Mouse (Mus musculus) gastrocnemius, postnatal 25 days (tissue): Measurements from ENCODE around the gene Rassf6. TPM values are rescaled to one million over a fixed set of nuclear protein-coding genes. Genes with fewer than 3 reads are reported as not detected.

Experiments used
- DNase-seq: peaks from one replicate; pipeline ENCODE4 v3.0.0; 2022
- total RNA-seq, 2 experiments: library from RNA; stranded (reverse); gene quantifications; 1 replicate in 1 of 2; 2 replicates in 1 of 2; pipeline ENCODE4 v1.2.3; 2021

The Rassf6 gene
- total RNA-seq, 2 experiments from 2014 or later: not detected

DNA sequence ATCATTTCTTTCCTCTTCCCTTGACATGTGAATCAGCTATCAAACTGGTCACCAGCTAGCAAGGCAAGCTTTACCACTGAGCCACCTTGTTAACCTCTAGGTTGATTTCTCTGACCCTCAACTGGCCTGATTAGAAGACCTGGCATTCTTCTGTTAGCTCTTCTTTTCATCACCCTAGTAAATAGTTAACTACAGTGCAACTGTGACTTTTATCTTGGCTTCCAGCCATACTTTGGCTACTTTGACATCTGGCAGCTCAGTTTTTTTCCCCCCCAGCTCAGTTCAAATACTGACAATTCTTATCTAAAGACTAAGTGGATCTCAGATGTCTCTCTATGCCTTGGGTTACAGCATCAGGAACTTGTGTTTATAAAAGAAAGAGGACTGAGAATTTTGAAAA lies 72.1 kb downstream of the Rassf6 start:
- DNase-seq: no peak

DNA sequence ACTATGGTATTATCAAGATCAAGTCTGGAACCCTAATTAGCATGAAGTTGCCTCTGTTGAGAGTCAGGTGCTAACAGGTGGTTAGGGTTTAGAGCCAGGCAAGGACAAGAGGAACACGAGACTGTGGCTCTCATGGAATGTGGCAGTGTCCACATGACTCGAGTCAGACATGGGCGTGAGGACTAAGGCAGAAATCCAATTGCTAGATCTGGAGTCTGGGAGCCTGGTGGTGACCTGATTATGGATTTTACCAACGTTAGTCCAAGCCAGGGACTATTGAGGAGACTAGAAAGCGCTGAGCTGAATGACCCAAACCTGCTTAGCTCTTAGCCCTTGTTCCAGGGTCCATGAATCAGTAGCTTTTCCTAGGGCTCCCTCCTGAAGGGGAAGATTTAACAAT lies 72.7 kb downstream of the Rassf6 start:
- DNase-seq: no peak

DNA sequence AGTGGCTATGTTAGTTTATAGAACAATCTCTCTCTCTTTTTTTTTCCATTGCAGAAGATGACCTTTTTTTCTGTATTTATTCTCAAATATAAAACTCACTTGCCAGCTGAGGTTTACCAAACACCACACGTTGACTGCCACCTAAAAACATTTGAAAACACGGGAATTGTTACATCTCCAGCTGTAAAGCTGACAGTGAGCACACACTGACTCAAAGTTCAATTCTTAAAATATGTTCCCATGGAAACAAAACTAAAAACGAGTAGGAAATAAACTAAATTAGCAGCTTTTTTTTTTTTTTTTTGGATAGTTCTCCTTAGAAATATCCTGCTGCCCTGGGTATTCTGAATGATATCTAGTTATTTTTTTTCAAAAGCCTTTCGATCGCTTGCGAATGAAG lies 75.3 kb downstream of the Rassf6 start:
- no peak for DNase-seq

DNA sequence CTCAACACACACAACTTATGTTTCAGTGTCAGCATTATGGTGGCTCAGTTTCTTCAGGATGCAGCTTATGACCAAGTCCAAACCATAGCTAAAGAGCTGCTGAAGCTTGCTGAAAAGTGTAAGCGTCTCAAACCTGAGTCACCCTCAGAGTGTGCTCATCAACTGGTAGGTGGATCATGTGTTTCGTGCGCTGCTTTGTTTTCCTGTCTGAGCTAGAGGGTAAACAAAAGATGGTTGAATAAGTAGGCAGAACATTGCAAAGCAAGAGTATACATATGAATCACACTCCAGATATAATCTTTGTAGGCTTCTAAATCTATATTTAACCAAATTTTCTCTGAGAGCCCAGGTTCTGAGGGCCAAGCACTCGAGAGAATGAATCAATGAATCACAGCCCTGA lies 76.3 kb downstream of the Rassf6 start:
- no peak for DNase-seq

DNA sequence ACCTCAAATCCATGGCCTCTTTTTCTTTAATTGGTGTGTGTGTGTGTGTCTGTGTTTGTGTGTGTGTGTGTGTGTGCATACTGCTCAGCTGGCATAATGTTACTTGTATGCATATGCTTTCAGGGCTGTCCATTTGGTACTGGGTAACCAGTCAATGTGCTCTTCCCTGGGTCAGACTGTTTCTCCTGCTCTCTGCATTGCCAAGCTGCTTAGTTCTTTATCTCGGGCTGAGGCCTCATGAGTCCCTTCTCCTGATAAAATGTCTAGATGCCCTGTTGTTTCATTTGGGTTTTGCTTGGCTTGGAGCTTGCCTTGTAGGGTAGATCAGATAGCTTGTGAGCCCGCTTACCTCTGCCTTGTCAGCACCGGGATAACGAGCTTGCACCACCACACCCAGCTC lies 77.6 kb downstream of the Rassf6 start:
- DNase-seq: no peak

DNA sequence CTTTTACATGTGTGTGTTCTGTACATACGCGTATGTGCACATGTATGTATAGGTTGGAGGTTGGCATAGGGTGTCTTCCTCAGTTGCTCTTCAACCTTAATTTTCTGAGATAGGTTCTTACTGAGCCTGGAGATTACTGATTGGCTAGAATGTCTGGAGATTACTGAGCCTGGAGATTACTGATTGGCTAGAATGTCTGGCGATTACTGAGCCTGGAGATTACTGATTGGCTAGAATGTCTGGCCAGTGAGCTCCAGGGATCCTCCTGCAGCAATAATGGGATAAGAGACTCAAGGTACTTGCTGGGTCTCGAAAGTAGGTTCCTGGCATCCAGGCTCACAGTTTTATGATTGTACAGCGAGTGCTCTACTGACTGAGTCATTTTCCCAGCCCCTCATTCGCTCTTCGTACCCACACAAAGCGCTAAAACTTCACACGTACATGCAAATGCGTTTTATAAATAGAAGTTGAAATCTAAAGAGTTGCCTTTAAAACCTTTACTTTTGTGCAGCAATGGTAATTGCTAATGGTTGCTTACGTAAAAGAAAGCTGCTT lies 78.7 kb downstream of the Rassf6 start:
- DNase-seq: no peak

DNA sequence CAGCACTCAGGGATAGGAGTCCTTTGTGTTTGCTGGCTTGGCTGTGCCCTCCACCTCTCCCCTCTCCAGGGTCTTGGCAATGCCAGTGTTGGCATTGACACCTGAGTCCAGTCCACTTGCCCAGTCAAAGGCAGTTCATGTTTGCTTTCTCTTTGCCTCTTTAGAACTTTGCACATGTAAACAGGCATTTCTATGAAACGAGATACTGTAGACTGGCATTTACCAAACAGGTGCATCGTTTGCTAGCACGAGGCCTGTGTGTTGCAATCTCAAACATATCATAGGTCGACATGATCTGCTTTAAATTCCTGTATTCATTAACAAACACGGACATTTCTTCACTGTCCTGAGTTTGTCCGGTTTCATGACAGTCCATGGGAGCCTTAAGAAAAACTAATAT lies 79.7 kb downstream of the Rassf6 start, which contains the start of gene 5830473C10Rik:
5830473C10Rik (plus strand) TSS at position 365 of the 400 bp plus-strand sequence.
- DNase-seq: no peak

DNA sequence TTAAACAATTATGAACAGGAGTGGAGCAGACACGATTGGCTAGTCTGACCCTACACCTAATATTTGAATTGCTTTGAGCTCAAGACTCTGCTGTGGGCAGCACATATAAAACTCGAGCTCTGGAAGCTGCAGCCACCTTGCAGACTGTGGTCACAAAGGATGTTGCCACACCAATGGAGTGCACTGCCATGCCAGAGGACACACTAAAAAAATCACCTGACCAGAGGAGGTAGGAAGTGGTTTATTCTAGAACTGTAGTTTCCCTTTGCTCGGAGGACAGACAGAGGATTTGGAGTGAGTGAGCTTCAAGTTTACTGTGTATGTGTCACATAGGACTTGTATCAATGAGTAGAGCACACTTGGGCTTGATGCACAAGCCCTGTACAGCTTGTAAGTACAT lies 84.4 kb downstream of the Rassf6 start:
- no peak for DNase-seq

Other genes with a start within 250 kb of the Rassf6 start
- gene Alb, start 179.8 kb downstream of the Rassf6 start, total RNA-seq: 1 to 10 TPM in 1 of 2 experiments, not detected in 1; 1.5 TPM
- not detected for gene Afp, start 149.9 kb downstream of the Rassf6 start, total RNA-seq
- gene Afm, start 121.7 kb downstream of the Rassf6 start, total RNA-seq: not detected
- gene 5830473C10Rik, start 79.5 kb downstream of the Rassf6 start, total RNA-seq: not detected
- not detected for gene Cxcl5, start 118.7 kb upstream of the Rassf6 start, total RNA-seq
- gene Ppbp, start 127.9 kb upstream of the Rassf6 start, total RNA-seq: under 1 TPM; 0.33 to 0.67 TPM
- gene Pf4, start 131.8 kb upstream of the Rassf6 start, total RNA-seq: 10 to 100 TPM; 11.0 to 14.8 TPM
- gene Cxcl3, start 145.4 kb upstream of the Rassf6 start, total RNA-seq: not detected
- not detected for gene Cxcl15, start 153.9 kb upstream of the Rassf6 start, total RNA-seq